Mouse (Mus musculus) frontal cortex, postnatal 36 days (tissue): ENCODE data around the gene Pcdh7.

Source experiments
- DNase-seq, 2 experiments: peaks; one replicate each; pipeline ENCODE4 v3.0.0; 2022; ENCODE audit warnings: low spot score in 2 of 2

Gene Pcdh7

GRCm38 (mm10) chr5:57797951-57798670 lies 80.3 kb downstream of the Pcdh7 start:
- no peak for DNase-seq

- DNase-seq: no peak
These were observed 85.3 kb downstream of the Pcdh7 start for GRCm38 (mm10) chr5:57803108-57803507.

GRCm38 (mm10) chr5:57803890-57804289 lies 86.1 kb downstream of the Pcdh7 start:
- DNase-seq: no peak

GRCm38 (mm10) chr5:57807350-57807749 lies 89.6 kb downstream of the Pcdh7 start:
- DNase-seq: no peak

- no peak for DNase-seq
These were observed 92.9 kb downstream of the Pcdh7 start for GRCm38 (mm10) chr5:57810641-57811040.

- DNase-seq: no peak
These were observed 98.3 kb downstream of the Pcdh7 start for GRCm38 (mm10) chr5:57815964-57816589.

- no peak for DNase-seq
These were observed 102.0 kb downstream of the Pcdh7 start for GRCm38 (mm10) chr5:57819788-57820187.

GRCm38 (mm10) chr5:57821099-57821498 lies 103.3 kb downstream of the Pcdh7 start:
- no peak for DNase-seq

GRCm38 (mm10) chr5:57828437-57828836 lies 110.7 kb downstream of the Pcdh7 start:
- DNase-seq: no peak

- DNase-seq: no peak
These were observed 119.4 kb downstream of the Pcdh7 start for GRCm38 (mm10) chr5:57837150-57837549.

GRCm38 (mm10) chr5:57841357-57842119 lies 123.8 kb downstream of the Pcdh7 start:
- peak in 1 of 2 experiments; percentile 56 for DNase-seq

- DNase-seq: peak; percentile 18 to 50
These were observed 129.7 kb downstream of the Pcdh7 start for GRCm38 (mm10) chr5:57847500-57847899.

- DNase-seq: no peak
These were observed 132.3 kb downstream of the Pcdh7 start for GRCm38 (mm10) chr5:57850111-57850510.

GRCm38 (mm10) chr5:57857316-57857715 lies 139.5 kb downstream of the Pcdh7 start:
- DNase-seq: no peak

- no peak for DNase-seq
These were observed 146.5 kb downstream of the Pcdh7 start for GRCm38 (mm10) chr5:57864254-57864653.

- DNase-seq: no peak
These were observed 147.5 kb downstream of the Pcdh7 start for GRCm38 (mm10) chr5:57865256-57865655.

- no peak for DNase-seq
These were observed 148.3 kb downstream of the Pcdh7 start for GRCm38 (mm10) chr5:57866097-57866496.

- no peak for DNase-seq
These were observed 150.1 kb downstream of the Pcdh7 start for GRCm38 (mm10) chr5:57867906-57868305.

- no peak for DNase-seq
These were observed 150.9 kb downstream of the Pcdh7 start for GRCm38 (mm10) chr5:57868702-57869101.

GRCm38 (mm10) chr5:57870727-57871126 lies 153.0 kb downstream of the Pcdh7 start:
- no peak for DNase-seq

- DNase-seq: no peak
These were observed 167.2 kb downstream of the Pcdh7 start for GRCm38 (mm10) chr5:57884982-57885381.

GRCm38 (mm10) chr5:57899018-57899614 lies 181.3 kb downstream of the Pcdh7 start:
- DNase-seq: peak; percentile 24 to 28
